Mouse (Mus musculus) limb, embryonic 10.5 days (tissue): ENCODE results near the gene Atp11c. TPM values are rescaled to one million over a fixed set of nuclear protein-coding genes. Genes with fewer than 3 reads are reported as not detected.

Experiments
- DNase-seq: peaks from one replicate; pipeline ENCODE4 v3.0.0-alpha.2; 2017; ENCODE audit warnings: low spot score
- H3K27ac ChIP-seq: fragments of 300-500 bp; sonication (generic); 2 replicates; pipeline ENCODE4 v1.5.1; 2016; ENCODE audit warnings: mild to moderate bottlenecking
- H3K27me3 ChIP-seq: fragments of 300-500 bp; sonication (generic); 2 replicates; pipeline ENCODE4 v1.6.1; 2016; ENCODE audit warnings: low read depth, mild to moderate bottlenecking; ENCODE audit not compliant: poor library complexity, severe bottlenecking
- H3K36me3 ChIP-seq: fragments of 300-500 bp; sonication (generic); 2 replicates; pipeline ENCODE4 v1.6.1; 2016; ENCODE audit warnings: mild to moderate bottlenecking, moderate library complexity
- H3K4me1 ChIP-seq: fragments of 300-500 bp; sonication (generic); 2 replicates; pipeline ENCODE4 v1.6.1; 2016
- H3K4me3 ChIP-seq: fragments of 300-500 bp; sonication (generic); 2 replicates; pipeline ENCODE4 v1.5.1; 2016; ENCODE audit warnings: mild to moderate bottlenecking, moderate library complexity
- H3K9me3 ChIP-seq: fragments of 300-500 bp; sonication (generic); replicated peaks from 2 replicates; pipeline ENCODE4 v1.6.1; 2016; ENCODE audit warnings: mild to moderate bottlenecking
- WGBS: fragments of 180-500 bp; shearing (Covaris S2); methylation state at CpG from one replicate; pipeline ENCODE4 v1.1.7; 2016; 5-methylcytosine and 5-hydroxymethylcytosine counted together
- polyA plus RNA-seq: library from polyadenylated mRNA; unstranded; fragments of >200 nt; fragmentation: Nextera tagmentation; extraction: Ambion mirVana; gene quantifications from 2 replicates; pipeline ENCODE4 v1.2.1, GENCODE M21; 2016

Atp11c gene
- 14.3 and 15.7 TPM in 2 replicates for polyA plus RNA-seq

- H3K36me3 ChIP-seq = no peaks in the 10 kb centered on the region
- no peak within 1 kb of the TSS for H3K27ac ChIP-seq
- H3K4me1 ChIP-seq = no peaks in the 10 kb centered on the region
- DNase-seq = no peak
- no peak within 1 kb of the TSS for H3K4me3 ChIP-seq
- no peaks in the 10 kb centered on the region for H3K9me3 ChIP-seq
- no peaks in the 10 kb centered on the region for H3K27me3 ChIP-seq
- WGBS = 86% methylated on average over 2 of the region's 2 CpGs
Observed at GRCm38 (mm10) chrX:60592598-60592997, at the start of gene Atp11c. TSS of gene Atp11c (minus strand) at chrX:60592698.

GRCm38 (mm10) chrX:60609202-60609601, 16.7 kb upstream of the Atp11c start:
- 56% methylated on average over 3 of the region's 3 CpGs for WGBS
- no peak for DNase-seq
- Histone ChIP-seq H3K27me3 (no peaks in the 10 kb centered on the region), H3K4me1 (no peaks in the 10 kb centered on the region), H3K36me3 (no peaks in the 10 kb centered on the region), H3K9me3 (no peaks in the 10 kb centered on the region), H3K4me3 (no peak overlapping the region), H3K27ac (no peak overlapping the region)

- Histone ChIP-seq H3K4me3 (no peak overlapping the region), H3K9me3 (no peaks in the 10 kb centered on the region), H3K4me1 (no peaks in the 10 kb centered on the region), H3K27ac (no peak overlapping the region), H3K27me3 (no peaks in the 10 kb centered on the region), H3K36me3 (no peaks in the 10 kb centered on the region)
- DNase-seq = no peak
- 46% methylated on average over 1 of the region's 1 CpGs for WGBS
Observed at GRCm38 (mm10) chrX:60570539-60570938, 22.0 kb downstream of the Atp11c start.

- Histone ChIP-seq H3K27ac (no peak overlapping the region), H3K36me3 (no peaks in the 10 kb centered on the region), H3K4me3 (no peak overlapping the region), H3K4me1 (no peaks in the 10 kb centered on the region), H3K27me3 (no peaks in the 10 kb centered on the region), H3K9me3 (no peaks in the 10 kb centered on the region)
- DNase-seq = no peak
Observed at GRCm38 (mm10) chrX:60569047-60569446, 23.5 kb downstream of the Atp11c start.

DNA sequence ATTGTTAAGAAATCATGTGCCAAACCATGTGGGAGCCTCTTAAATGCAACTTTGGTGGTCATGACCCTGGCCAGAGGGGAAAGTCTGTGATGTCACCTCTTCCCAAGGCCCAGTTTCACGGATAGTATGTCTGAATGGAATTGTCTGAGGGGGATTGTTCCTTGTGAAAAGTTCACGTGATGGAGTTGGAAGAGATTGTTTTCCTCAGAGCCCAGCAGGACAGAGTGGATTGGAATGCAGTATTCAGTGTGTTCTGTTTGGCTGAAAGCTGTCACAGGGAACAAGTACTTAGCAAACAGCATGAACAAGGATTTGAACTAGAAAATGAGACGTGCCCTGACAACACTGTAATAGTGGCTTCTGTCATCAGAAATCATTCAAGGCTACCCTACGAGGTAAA, 37.3 kb downstream of the Atp11c start:
- no peaks in the 10 kb centered on the region for H3K27me3 ChIP-seq
- 65% methylated on average over 4 of the region's 4 CpGs for WGBS

DNA sequence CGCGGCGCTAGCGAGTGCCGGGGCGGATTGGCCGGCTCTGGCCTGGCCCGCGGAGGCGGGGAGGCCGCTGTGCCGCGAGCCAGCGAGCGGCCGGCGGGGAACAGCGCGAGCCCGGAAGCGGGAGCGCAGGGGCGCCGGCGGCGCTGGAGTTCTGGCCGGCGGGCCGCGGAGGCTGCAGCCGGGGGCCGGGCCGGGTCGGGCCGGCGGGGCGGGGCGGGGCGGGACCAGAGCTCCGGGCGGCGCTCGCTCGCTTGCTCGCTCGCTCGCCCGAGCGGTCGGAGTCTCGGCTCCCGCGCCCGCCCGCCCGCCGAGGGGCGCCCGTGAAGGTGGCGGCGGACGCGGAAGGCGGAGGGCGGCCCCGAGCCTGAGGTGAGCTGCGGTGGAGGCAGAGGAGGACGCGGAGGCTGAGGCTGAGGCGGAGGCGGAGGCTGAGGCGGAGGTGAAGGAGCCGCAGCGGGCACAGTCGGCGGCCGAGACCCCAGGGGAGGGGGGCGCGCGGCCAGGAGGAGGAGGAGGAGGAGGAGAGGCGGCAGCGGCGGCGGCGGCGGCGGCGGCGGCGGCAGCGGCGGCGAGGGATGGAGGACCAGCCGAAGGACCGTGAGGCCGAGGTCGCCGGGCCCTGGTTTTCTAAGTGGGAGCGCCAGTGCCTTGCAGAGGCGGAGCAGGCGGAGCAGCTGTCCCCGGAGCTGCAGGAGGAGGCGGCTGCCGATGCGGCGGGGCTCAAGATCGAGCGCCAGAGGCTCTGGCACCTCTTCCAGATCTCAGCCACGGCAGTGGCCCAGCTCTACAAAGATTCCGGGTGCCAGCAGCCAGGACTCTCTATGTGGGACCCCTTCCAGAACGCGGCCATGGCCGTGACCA, 44.8 kb downstream of the Atp11c start:
- 25% methylated on average over 98 of the region's 113 CpGs for WGBS

More for the DNA sequence above, 37.3 kb downstream of the Atp11c start:
- Histone ChIP-seq H3K4me3 (no peak overlapping the region), H3K9me3 (no peaks in the 10 kb centered on the region), H3K27ac (no peak overlapping the region), H3K4me1 (no peaks in the 10 kb centered on the region), H3K36me3 (no peaks in the 10 kb centered on the region)
- DNase-seq = no peak

DNA sequence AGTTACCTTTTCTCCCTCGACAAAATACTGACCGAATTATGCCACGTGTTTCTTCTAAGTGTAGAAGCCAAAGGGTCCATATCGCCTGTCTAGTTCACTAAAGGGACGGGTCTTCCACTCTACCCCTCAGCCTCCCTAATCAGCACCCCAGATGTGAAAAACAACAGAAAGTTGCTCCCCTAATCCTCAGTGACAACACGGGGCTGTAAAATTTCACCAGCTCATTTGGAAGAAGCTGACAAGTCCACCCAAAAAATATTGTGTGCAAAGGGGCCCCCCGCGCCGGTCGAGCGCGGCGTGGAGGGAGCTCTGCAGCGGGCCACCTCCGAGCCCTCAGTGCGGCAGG, 45.4 kb downstream of the Atp11c start:
- Histone ChIP-seq H3K9me3 (no peaks in the 10 kb centered on the region), H3K4me1 (no peaks in the 10 kb centered on the region), H3K27ac (peak overlapping the region; percentile 81), H3K36me3 (no peaks in the 10 kb centered on the region), H3K27me3 (peaks cover 38% of the 10 kb centered on the region), H3K4me3 (peak overlapping the region; percentile 60)
- 13% methylated on average over 16 of the region's 16 CpGs for WGBS
- DNase-seq = no peak

More for the DNA sequence above, 44.8 kb downstream of the Atp11c start:
- Histone ChIP-seq H3K4me1 (no peaks in the 10 kb centered on the region), H3K36me3 (no peaks in the 10 kb centered on the region), H3K27me3 (peaks cover 38% of the 10 kb centered on the region), H3K4me3 (peak overlapping the region; percentile 60), H3K27ac (peak overlapping the region; percentile 81), H3K9me3 (no peaks in the 10 kb centered on the region)
- DNase-seq = peak; percentile 57

DNA sequence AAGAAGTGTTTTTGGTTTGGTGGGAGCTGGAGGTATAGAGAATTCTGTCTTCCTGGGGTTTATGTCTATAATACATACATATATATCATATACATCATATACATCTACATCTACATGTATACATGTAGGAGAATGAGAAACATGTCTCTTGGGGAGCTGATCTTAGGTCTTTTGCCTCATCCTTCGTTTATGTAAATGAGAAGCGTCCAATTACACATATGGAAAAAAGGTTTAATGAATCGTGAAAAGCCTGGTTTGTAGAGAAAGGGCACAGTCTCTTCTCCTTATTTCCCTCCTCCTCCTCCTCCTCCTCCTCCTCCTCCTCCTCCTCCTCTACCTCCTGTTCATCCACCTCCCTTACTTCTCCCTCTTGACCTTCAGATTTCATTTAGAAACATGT, 46.6 kb downstream of the Atp11c start:
- H3K4me1 ChIP-seq = no peaks in the 10 kb centered on the region
- no peak overlapping the region for H3K27ac ChIP-seq
- H3K36me3 ChIP-seq = no peaks in the 10 kb centered on the region
- H3K9me3 ChIP-seq = no peaks in the 10 kb centered on the region
- 42% methylated on average over 3 of the region's 3 CpGs for WGBS
- no peak for DNase-seq
- peaks cover 38% of the 10 kb centered on the region for H3K27me3 ChIP-seq
- no peak overlapping the region for H3K4me3 ChIP-seq

GRCm38 (mm10) chrX:60545444-60545843, 47.1 kb downstream of the Atp11c start:
- H3K36me3 ChIP-seq = no peaks in the 10 kb centered on the region
- no peak overlapping the region for H3K27ac ChIP-seq
- H3K27me3 ChIP-seq = peaks cover 38% of the 10 kb centered on the region
- WGBS = 33% methylated on average over 1 of the region's 1 CpGs
- DNase-seq = no peak
- no peaks in the 10 kb centered on the region for H3K4me1 ChIP-seq
- H3K9me3 ChIP-seq = no peaks in the 10 kb centered on the region
- H3K4me3 ChIP-seq = no peak overlapping the region

- H3K4me1 ChIP-seq = no peaks in the 10 kb centered on the region
- H3K4me3 ChIP-seq = no peak overlapping the region
- no peak for DNase-seq
- no peaks in the 10 kb centered on the region for H3K36me3 ChIP-seq
- 45% methylated on average over 4 of the region's 4 CpGs for WGBS
- peaks cover 38% of the 10 kb centered on the region for H3K27me3 ChIP-seq
- no peaks in the 10 kb centered on the region for H3K9me3 ChIP-seq
- no peak overlapping the region for H3K27ac ChIP-seq
Observed at GRCm38 (mm10) chrX:60544098-60544497, 48.4 kb downstream of the Atp11c start.

DNA sequence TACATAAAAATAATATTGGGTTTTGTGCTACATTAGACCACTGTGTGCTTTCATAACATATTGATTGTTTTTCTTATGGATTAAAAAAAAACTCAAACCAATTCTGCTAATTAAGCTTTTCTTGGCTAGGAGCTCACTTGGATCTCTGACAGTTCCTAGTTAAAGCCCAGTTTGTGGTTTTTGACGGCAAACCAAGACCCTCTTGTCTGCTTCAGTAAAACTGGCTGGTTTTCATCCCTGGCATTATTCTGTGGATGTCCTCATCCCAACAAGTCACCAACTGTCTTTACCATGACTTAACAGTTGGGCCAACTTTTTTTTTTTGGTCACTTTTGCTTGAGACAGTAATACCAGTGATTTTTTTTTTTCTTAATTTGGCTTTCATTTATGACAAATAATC, 49.6 kb downstream of the Atp11c start:
- Histone ChIP-seq H3K9me3 (no peaks in the 10 kb centered on the region), H3K4me1 (no peaks in the 10 kb centered on the region), H3K36me3 (no peaks in the 10 kb centered on the region), H3K4me3 (no peak overlapping the region), H3K27ac (no peak overlapping the region), H3K27me3 (peaks cover 26% of the 10 kb centered on the region)
- 68% methylated on average over 1 of the region's 1 CpGs for WGBS
- DNase-seq = no peak

- Histone ChIP-seq H3K4me1 (no peaks in the 10 kb centered on the region), H3K36me3 (no peaks in the 10 kb centered on the region), H3K4me3 (no peak within 1 kb of the TSS), H3K27ac (no peak within 1 kb of the TSS), H3K27me3 (peaks cover 3% of the 10 kb centered on the region; the same call in 1 of the 2 replicates), H3K9me3 (no peaks in the 10 kb centered on the region)
- no peak for DNase-seq
Observed at GRCm38 (mm10) chrX:60539149-60539548, 53.3 kb downstream of the Atp11c start, which contains the start of gene Gm7073. TSS of gene Gm7073 (minus strand) at chrX:60539249.

DNA sequence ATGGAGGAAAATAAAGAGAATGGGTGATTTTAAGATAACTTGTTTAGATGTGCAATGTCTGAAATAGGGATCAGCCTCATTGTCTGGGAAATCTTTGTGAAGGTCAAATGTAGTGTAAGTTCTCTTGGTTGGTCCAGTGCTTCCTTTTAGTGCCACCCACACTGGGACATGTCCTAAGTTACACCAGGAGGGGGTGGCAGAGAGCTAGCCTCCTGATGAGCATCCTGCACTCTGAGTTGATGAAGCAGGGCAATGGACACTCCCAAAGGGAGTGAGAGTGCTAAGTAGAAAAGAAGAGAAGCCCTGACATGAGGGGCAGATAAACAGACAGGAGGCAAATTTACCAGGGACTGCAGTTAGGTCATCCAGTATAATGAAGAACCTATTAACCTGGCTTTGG, 88.5 kb downstream of the Atp11c start:
- no peaks in the 10 kb centered on the region for H3K27me3 ChIP-seq
- no peak overlapping the region for H3K4me3 ChIP-seq
- no peaks in the 10 kb centered on the region for H3K9me3 ChIP-seq
- peak; percentile 35 for DNase-seq
- no peaks in the 10 kb centered on the region for H3K36me3 ChIP-seq
- H3K27ac ChIP-seq = no peak overlapping the region
- no peaks in the 10 kb centered on the region for H3K4me1 ChIP-seq

- no peaks in the 10 kb centered on the region for H3K4me1 ChIP-seq
- no peak overlapping the region for H3K27ac ChIP-seq
- DNase-seq = no peak
- H3K36me3 ChIP-seq = no peaks in the 10 kb centered on the region
- H3K9me3 ChIP-seq = no peaks in the 10 kb centered on the region
- H3K27me3 ChIP-seq = no peaks in the 10 kb centered on the region
- WGBS = 87% methylated on average over 1 of the region's 1 CpGs
- H3K4me3 ChIP-seq = no peak overlapping the region
Observed at GRCm38 (mm10) chrX:60497750-60498149, 94.7 kb downstream of the Atp11c start.
